Mouse (Mus musculus) mature B cell (primary cell): ENCODE results near the gene Tmem110.

ENCODE experiments used
- in situ Hi-C: fragments of 300-500 bp; cut with MboI; formaldehyde crosslinking; loops from 2 replicates; pipeline ENCODE4 v1.14.3; 2019

Tmem110 gene

DNA sequence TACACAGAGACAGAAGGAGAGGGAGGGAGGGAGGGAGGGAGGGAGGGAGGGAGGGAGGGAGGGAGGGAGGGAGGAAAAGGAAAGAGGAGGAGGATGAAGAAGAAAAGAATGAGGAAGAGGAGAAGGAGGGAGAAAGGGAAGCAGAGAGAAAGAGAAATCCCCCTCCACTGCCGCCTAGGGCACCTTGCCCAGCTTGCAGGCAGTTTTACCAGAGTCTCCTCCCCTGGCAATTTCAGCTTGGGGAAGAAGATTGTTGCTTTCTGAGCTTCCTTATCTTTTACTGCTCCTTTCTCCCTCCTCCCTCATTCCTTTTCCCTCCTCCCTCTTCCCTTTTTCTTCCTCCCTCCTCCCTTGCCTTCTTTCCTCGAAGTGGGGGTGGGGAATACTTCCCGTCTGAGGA lies 77.6 kb downstream of the Tmem110 start:
- in situ Hi-C loops, result no loop called here

- in situ Hi-C loops, result no loop called here
These were observed 78.9 kb downstream of the Tmem110 start for GRCm38 (mm10) chr14:30904307-30904706.

DNA sequence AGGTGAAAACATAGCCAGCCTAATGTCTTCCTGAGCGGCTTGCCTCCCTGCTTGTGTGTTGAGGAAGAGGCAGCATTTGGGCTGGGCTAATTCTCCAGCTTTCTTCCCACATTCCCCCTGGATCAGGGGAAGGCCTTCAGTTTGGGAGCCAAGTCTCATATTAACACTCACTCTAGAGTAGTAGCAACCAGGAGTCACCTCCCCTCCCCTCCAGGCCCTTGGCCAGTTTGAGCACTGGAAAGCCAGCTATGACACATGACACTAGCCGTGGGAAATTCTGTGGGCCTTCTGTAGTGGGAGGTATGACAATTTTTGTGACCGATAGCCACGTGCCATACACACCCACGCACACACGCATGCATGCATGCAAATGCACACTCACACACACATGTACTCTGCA lies 80.6 kb downstream of the Tmem110 start:
- in situ Hi-C loops, result no loop called here

DNA sequence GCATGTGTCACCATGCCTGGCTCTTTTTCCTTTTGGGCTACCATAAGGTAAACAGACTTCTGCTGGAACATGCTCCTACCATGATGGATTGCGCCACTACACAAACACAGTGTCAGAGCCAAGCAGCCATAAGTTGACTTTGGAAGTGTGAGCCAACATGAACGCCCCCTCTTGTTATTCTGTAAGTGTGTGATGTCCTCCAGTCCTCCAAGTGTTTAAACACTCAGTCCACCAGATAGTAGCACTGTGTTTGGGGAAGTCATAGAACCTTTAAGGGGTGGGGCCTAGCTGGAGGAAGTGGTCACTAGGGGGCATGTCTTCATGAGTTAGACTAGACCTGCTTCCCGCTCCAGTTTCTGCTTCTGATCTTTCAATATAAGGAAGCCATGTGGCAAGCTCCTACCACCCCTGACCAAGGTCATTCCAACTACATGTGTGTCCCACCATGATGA lies 82.5 kb downstream of the Tmem110 start:
- in situ Hi-C loops, result no loop called here

GRCm38 (mm10) chr14:30911141-30911540 lies 85.8 kb downstream of the Tmem110 start:
- in situ Hi-C loops, result no loop called here

GRCm38 (mm10) chr14:30912641-30913040 lies 87.3 kb downstream of the Tmem110 start:
- in situ Hi-C loops, result no loop called here

- in situ Hi-C loops, result no loop called here
These were observed 88.0 kb downstream of the Tmem110 start for GRCm38 (mm10) chr14:30913404-30913803.

DNA sequence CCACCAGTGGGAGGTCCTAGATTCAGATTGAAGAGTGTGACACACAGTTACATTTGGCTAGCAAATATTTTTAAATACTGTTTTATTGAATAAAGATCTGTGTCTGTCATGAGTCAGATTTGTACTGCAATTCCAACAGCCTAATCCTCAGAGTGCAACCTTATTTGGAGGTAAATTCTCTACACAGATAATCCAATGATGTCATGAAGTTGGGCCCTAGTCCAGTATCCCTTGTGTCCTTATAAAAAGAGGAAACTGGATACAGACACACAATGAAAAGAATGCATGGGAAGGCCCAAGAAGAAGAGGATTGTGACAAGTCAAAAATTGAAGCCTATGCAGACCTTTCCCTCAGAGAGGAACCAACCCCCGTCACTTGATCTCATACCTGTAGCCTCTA lies 91.1 kb downstream of the Tmem110 start:
- in situ Hi-C loops, result no loop called here

DNA sequence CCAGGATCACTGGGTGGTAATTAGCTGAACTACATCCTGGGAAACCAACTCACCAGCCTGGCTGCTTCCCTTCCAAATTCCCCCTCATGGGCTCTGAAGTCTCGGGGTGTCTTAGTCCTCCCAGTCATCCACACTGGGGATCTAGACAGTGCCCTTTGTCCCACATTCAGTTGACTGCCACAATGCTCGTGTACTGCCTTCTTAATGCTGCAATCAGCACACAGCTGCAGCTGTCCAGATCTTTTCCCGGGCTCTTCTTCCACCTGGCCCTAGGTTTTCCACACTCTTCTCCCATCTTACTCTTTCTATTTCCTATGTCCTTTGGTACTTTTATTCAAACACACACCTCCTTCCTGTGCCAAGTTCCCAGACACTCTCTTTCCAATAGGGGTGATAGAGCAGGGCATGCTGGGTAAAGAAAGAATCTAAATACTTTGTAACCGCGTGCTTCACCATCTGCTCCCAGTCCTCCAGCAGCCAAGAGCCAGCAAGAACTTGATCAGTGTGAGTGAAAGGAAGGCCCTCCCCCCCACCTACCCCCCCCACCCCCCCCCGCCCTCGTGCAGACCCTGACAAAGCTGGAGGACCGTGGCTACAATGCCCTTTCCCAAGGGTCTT lies 96.8 kb downstream of the Tmem110 start:
- in situ Hi-C loops, result no loop called here

- in situ Hi-C loops, result no loop called here
These were observed 98.2 kb downstream of the Tmem110 start, which contains the start of gene Itih3 for GRCm38 (mm10) chr14:30923375-30924105. TSS of gene Itih3 (minus strand) at chr14:30923760.

DNA sequence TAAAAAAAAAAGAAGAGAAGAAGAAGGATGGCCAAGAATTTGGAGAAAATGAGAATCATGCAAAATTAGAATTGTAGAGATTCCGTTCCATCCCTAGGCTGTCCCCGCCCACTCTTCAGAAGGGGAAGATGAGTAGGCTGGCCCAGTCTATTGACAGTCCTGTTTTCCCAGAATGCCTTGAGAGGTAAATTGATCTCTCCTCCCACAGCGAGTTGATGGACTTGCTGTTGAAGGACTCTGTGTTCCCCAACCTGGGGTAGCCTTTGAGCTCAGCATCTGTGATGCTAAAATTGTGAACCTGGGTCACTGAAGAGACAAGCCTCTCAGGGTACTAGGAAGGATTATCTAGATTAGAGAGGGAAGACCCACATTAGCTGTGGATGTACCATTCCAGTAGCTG lies 100.1 kb downstream of the Tmem110 start:
- in situ Hi-C loops, result no loop called here
